Mouse (Mus musculus) brain, embryonic 18.5 days (tissue): ENCODE data around the gene Hoxd1.

Experiments
- DNase-seq: peaks from one replicate; pipeline ENCODE4 v3.0.0-alpha.2; 2012; ENCODE audit warnings: low read depth, low spot score

Gene Hoxd1

DNA sequence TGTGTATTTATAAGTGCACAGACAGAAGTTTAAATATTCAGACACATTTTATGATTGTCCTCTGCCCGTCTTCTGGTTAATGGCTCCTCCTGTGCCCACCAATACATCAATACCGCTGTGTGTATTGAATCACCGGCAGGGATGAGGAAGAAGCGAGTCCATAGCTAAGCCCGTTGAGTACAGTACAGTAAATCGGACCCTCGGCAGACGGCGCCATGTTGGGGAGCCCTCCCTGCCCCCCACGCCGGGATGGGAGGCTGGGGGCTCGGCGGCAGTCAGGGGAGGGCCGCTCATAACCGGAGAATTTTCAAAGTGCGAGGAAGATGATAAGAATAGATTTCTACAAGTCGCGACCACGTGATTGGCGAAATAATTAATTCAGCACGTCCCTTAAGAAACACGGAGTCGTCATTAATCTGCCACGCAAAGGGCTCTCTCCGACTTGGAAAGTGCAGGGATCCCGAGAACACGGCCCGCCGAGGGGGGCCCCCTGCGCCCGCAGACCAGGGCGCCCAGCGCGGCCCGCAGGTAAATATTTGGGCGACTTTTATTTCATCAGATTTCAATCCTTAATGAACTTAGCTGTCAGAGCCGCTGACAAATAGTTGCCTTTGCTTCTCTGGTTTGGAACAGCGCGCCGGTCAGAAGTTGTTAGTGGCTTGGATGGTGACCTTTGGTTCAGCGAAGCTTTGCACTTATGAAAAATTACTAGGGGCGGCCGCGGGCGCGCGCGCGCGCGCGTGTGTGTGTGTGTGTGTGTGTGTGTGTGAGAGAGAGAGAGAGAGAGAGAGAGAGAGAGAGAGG, 30.1 kb upstream of the Hoxd1 start:
- DNase-seq, result no peak

GRCm38 (mm10) chr2:74733317-74733661, 29.5 kb upstream of the Hoxd1 start:
- DNase-seq, result no peak

GRCm38 (mm10) chr2:74733765-74734164, 29.0 kb upstream of the Hoxd1 start:
- DNase-seq, result no peak

- DNase-seq, result no peak
Measured at GRCm38 (mm10) chr2:74734451-74734850, 28.3 kb upstream of the Hoxd1 start.

- no peak for DNase-seq
Measured at GRCm38 (mm10) chr2:74734996-74735811, 27.6 kb upstream of the Hoxd1 start.

DNA sequence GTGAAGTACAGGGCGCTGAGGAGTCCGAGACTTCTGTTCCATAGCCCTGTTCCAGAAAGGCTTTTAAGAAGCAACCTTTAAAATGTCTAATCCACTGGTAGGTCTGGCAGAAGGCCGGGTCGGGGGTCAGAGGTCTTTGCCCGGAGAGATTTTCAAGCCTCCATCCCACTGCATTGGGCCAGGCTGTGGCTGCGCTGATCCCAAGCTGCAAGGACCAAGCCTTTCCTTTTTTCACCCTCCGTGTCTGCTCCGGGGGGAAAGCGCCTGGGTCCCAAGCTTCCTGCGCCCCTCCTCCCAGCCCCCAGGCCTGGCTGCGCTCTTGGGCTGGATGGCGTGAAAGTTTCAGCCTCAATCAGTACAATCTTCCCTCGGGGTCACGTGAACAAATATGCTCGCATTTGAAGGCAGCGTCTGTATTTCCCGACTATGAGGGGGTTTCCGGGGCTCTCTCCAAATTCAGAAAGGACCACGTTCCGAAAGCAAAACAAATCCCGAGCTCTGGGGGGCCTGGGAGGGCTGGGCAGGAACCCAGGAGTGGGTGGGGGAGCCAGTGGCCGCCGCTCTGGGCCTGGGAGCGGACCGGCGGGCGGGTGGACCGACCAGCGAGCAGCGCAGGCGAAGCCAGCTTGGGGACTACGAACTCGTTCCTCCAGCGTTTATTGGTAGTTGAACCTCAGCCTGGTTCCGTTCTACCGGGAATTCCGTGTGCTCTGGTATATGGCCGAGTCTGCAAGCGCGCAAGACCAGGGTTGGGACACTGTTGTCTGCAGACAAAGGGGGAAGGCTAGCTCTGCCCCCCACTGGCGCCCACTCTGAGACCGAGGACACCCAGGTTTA, 26.7 kb upstream of the Hoxd1 start:
- no peak for DNase-seq

GRCm38 (mm10) chr2:74736688-74737577, 25.8 kb upstream of the Hoxd1 start:
- no peak for DNase-seq

GRCm38 (mm10) chr2:74737578-74738070, 25.2 kb upstream of the Hoxd1 start:
- no peak for DNase-seq

- DNase-seq, result no peak
Measured at GRCm38 (mm10) chr2:74738623-74739475, 23.9 kb upstream of the Hoxd1 start.

- no peak for DNase-seq
Measured at GRCm38 (mm10) chr2:74739476-74739800, 23.3 kb upstream of the Hoxd1 start.

DNA sequence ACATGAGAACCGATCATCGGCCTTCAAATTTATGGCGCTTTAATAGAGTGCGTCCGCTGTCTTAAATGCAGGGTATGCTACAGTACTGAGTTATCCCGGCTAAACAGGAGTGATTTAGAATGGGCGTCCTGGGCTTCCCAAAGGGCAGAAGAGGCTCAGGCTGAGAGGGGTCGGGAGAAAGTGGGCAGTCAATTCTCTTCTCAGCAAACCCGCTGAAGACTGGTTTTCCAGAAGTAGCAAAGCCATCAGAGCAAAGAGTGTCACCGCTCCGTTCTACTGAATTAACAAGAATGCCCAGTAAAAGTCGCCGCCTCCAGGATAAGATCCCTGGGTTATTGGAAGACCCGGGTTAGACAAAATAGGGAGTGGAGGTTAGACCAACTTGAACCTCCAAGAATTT, 22.9 kb upstream of the Hoxd1 start:
- no peak for DNase-seq

DNA sequence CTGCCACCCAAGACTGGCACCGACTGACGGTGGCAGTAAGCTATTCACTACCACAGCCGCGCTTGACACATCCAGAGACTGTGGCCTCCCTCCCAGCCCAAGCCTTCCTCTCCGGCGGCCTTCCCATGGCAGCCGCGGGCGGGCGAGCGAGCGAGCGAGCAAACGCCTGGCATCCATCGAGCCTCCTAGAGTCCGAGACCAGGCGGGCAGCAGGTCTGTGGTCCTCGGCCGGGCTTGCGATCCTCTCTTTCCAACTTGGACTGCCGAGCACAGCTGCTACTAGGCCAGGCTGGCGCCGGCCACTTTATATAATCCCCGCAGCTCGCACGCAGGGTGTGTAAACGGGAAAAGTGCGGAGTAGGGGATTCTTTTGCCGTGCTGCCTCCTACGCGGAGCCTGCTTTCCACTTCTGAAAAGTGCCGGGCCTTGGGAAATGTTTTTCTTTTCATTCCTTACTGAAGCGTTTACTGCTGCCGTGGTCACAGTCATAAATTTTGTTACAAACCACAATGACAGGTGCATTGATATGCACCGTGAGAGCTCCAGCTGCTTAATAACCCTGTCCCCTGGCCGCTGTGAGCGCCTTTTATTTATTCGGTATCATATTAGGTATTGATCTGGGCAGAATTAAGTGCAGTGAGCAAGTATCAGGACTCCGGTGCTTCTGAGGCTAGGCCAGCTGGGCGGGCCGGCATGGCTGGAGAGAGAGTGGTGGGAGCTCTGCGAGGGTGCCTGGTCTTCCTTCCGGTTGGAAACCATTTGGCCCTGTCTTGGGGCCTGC, 22.3 kb upstream of the Hoxd1 start:
- no peak for DNase-seq

DNA sequence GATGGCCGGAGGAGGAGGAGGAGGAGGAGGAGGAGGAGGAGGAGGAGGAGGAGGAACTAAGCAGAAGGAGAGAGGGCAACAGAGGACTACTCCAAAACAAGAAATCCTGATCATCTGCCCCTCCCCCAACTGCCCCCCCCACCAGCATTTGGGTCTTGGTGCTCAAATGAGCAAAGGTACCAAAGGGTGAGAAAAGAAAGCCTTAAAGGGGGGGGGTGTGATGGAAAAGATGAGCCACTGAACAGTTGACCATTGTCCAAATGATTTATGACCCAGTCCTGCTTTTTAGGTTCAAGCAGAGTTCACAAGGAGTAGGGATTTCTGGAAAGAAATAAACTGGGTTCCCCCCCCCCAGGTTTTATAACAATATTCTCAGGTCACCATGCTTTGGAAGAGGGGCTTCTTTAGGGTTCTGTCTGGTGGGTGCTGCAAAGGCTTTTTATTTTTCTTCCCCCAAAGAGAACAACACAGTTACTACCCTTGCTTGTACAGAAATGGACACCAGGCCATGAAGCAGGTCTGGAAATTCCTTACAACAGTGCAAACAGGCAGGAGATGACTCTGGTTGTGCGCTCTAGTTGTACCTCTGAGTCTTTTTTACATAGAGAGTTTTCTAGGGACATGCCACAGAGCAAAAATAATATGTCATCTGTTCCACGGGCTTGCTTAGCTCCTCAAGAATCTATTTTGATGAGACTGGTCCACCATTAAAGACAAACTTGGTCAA, 21.4 kb upstream of the Hoxd1 start:
- DNase-seq, result no peak

DNA sequence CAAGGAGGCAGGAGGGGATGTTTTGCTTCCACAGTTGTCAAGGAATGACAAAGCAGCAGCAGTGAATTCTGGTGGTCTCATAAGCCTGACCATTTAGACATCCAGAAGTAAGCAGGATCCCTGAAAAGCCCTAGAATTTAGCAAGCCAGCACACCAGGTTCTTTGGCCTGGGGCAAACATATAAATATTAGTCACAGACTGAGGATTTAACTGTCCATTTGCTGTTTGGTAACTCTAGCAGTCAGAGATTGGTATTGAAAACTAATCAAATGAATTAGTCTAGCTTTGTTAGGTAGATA, 20.9 kb upstream of the Hoxd1 start:
- DNase-seq, result no peak

- no peak for DNase-seq
Measured at GRCm38 (mm10) chr2:74745540-74746297, 17.1 kb upstream of the Hoxd1 start.

DNA sequence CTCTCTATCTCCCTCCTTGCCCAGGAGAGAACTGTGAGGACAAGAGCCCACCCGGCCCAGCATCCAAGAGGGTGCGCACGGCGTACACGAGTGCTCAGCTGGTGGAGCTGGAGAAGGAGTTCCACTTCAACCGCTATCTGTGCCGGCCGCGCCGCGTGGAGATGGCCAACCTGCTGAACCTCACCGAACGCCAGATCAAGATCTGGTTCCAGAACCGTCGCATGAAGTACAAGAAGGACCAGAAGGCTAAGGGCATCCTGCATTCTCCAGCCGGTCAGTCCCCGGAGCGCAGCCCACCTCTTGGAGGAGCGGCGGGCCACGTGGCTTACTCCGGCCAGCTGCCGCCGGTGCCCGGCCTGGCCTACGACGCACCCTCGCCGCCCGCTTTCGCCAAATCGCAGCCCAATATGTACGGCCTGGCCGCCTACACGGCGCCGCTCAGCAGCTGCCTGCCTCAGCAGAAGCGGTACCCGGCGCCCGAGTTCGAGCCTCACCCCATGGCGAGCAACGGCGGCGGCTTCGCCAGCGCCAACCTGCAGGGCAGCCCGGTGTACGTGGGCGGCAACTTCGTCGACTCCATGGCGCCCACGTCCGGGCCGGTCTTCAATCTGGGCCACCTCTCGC, 16.4 kb upstream of the Hoxd1 start:
- no peak for DNase-seq

GRCm38 (mm10) chr2:74747006-74747405, 15.8 kb upstream of the Hoxd1 start:
- no peak for DNase-seq

- DNase-seq, result no peak
Measured at GRCm38 (mm10) chr2:74747661-74748141, 15.1 kb upstream of the Hoxd1 start.
